Mouse (Mus musculus) limb, embryonic 11.5 days (tissue): ENCODE data around the gene Zfp473. TPM values are rescaled to one million over a fixed set of nuclear protein-coding genes. Genes with fewer than 3 reads are reported as not detected.
"Not testable (repeated sequence)": the region's sequence is repeated elsewhere in the genome, so short reads cannot be mapped to it uniquely, and the experiment has no call there.

ENCODE experiments used
- ATAC-seq: fragments of 200-750 bp; cut with Nextera tagmentation; 2 replicates; pipeline ENCODE4 v1.8.0; 2017; ENCODE audit warnings: low read depth; ENCODE audit not compliant: insufficient number of reproducible peaks, low FRiP score, low TSS enrichment
- DNase-seq: peaks from one replicate; pipeline ENCODE4 v3.0.0-alpha.2; 2015; ENCODE audit warnings: low spot score
- H3K27ac ChIP-seq: fragments of 300-500 bp; sonication (generic); replicated peaks from 2 replicates; pipeline ENCODE4 v1.5.1; 2014; ENCODE audit warnings: low read depth, mild to moderate bottlenecking, low read length
- H3K27me3 ChIP-seq: fragments of 300-500 bp; sonication (generic); 2 replicates; pipeline ENCODE4 v1.6.1; 2014; ENCODE audit warnings: mild to moderate bottlenecking, low read length, mixed read lengths; ENCODE audit not compliant: control insufficient read depth, insufficient read depth
- H3K36me3 ChIP-seq: fragments of 300-500 bp; sonication (generic); 2 replicates; pipeline ENCODE4 v1.6.1; 2014; ENCODE audit warnings: mild to moderate bottlenecking, low read length, moderate library complexity, mixed read lengths; ENCODE audit not compliant: control insufficient read depth, insufficient read depth
- H3K4me1 ChIP-seq: fragments of 300-500 bp; sonication (generic); 2 replicates; pipeline ENCODE4 v1.6.1; 2014; ENCODE audit warnings: low read length, mixed read lengths; ENCODE audit not compliant: control insufficient read depth, insufficient read depth
- H3K4me2 ChIP-seq: fragments of 300-500 bp; sonication (generic); 2 replicates; pipeline ENCODE4 v1.6.1; 2014; ENCODE audit warnings: low read depth, mild to moderate bottlenecking, moderate library complexity; ENCODE audit not compliant: severe bottlenecking
- H3K4me3 ChIP-seq: fragments of 300-500 bp; sonication (generic); 2 replicates; pipeline ENCODE4 v1.5.1; 2014; ENCODE audit warnings: low read depth, low read length
- H3K9ac ChIP-seq: fragments of 300-500 bp; sonication (generic); 2 replicates; pipeline ENCODE4 v1.6.1; 2014; ENCODE audit warnings: mild to moderate bottlenecking, low read length
- H3K9me3 ChIP-seq: fragments of 300-500 bp; sonication (generic); 2 replicates; pipeline ENCODE4 v1.6.1; 2016; ENCODE audit warnings: low read length; ENCODE audit not compliant: control insufficient read depth
- WGBS: fragments of 180-500 bp; shearing (Covaris S2); extraction: QIAGEN DNeasy Blood & Tissue Kit; methylation state at CpG from one replicate; pipeline ENCODE4 v1.1.7; 2014; 5-methylcytosine and 5-hydroxymethylcytosine counted together
- polyA plus RNA-seq: library from polyadenylated mRNA; unstranded; fragments of >200 nt; fragmentation: Nextera tagmentation; extraction: Ambion mirVana; gene quantifications from 2 replicates; pipeline ENCODE4 v1.2.1, GENCODE M21; 2014

Gene Zfp473
- polyA plus RNA-seq = 3.2 and 3.8 TPM in 2 replicates

DNA sequence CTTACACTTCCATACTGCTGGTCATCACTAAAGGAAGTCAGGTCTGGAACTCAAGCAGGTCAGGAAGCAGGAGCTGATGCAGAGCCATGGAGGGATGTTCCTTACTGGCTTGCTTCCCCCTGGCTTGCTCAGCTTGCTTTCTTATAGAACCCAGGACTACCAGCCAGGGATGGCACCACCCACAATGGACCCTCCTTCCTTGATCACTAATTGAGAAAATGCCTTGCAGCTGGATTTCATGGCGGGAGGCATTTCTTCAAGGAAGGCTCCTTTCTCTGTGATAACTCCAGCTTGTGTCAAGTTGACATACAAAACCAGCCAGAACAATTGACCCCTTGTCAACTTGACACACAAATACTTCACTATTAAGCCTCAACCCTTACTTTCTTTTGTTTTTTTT is at the start of gene Zfp473:
Gene Zfp473, minus strand, starts transcription at position 101 of the 400 bp plus-strand sequence.
- not testable (repeated sequence) for H3K4me2 ChIP-seq, H3K4me3 ChIP-seq, ATAC-seq, H3K9me3 ChIP-seq, DNase-seq, H3K4me1 ChIP-seq, H3K36me3 ChIP-seq, H3K9ac ChIP-seq, H3K27ac ChIP-seq, H3K27me3 ChIP-seq
- 56% methylated on average over 1 of the region's 1 CpGs for WGBS

DNA sequence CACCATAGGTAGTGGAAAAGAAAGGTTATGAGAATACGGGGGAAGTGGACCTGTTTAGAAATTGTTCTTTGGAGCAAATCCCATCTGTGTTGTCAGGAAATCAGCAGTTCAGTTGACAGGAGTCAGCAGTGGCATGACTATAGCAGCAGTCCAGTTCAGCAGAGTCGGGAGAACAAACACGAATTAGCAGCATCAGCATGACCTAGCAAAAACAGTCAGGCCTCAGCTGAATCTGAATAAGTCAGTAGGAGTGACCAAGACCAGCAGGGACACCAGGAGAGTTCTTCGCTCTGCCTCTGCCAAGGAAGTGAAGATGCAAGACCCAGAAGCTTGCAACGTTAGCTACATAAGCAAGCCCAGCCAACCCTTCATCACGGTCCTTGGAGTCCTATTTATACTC is 41.9 kb upstream of the Zfp473 start:
- WGBS = 84% methylated on average over 6 of the region's 6 CpGs
- H3K27ac ChIP-seq = no peak overlapping the region
- no peaks in the 10 kb centered on the region for H3K9me3 ChIP-seq
- H3K4me3 ChIP-seq = no peak overlapping the region
- no peak overlapping the region for H3K9ac ChIP-seq
- DNase-seq (no peak), ATAC-seq (no peak)
- H3K36me3 ChIP-seq = no peaks in the 10 kb centered on the region
- H3K4me2 ChIP-seq = no peak overlapping the region
- no peaks in the 10 kb centered on the region for H3K27me3 ChIP-seq
- no peaks in the 10 kb centered on the region for H3K4me1 ChIP-seq

DNA sequence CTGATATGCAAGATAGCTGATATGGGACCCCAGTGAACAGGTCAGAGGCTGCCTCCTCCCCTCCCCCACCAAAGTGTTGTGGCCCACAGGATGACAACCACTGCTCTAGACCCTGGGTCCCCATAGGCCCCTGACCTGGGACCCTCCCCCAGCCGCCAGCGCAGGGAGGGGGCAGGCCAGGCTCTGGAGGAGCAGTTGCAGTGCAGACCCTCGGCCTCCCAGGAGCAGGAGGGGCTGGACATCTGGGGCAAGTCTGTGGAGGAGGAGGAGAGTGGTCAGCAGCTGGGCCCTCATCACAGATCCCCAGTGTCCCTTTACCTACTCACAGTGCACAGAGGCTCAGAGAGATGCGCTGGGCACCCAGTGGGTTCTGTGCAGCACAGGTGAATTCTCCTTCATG is 39.2 kb upstream of the Zfp473 start:
- H3K36me3 ChIP-seq = no peaks in the 10 kb centered on the region
- ATAC-seq (no peak), DNase-seq (no peak)
- WGBS = 60% methylated on average over 4 of the region's 4 CpGs
- no peak overlapping the region for H3K4me3 ChIP-seq
- H3K4me2 ChIP-seq = no peak overlapping the region
- no peaks in the 10 kb centered on the region for H3K4me1 ChIP-seq
- H3K9ac ChIP-seq = no peak overlapping the region
- no peaks in the 10 kb centered on the region for H3K27me3 ChIP-seq
- no peak overlapping the region for H3K27ac ChIP-seq
- H3K9me3 ChIP-seq = no peaks in the 10 kb centered on the region

DNA sequence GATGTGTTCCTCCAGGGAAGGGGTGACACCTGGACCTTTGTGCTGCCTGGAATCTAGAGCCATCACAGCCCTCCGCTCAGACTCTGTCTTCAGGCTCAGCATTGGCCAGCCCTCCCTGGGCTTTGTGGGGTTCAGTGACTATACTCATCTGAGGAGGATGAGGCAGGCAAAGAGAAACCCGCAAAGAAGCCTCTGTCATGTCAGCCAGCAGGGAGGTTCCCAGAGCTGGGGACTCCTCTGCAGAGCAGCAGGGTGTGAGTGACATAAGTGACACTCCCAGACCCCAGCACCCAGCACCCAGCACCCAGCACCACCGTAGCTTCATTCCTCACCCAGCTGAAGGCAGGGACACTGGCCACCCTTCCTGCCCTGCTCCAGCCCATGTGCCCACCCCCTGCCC is 38.7 kb upstream of the Zfp473 start:
- ATAC-seq (no peak), DNase-seq (no peak)
- Histone ChIP-seq H3K9ac (no peak overlapping the region), H3K4me1 (no peaks in the 10 kb centered on the region), H3K27ac (no peak overlapping the region), H3K4me3 (no peak overlapping the region), H3K27me3 (no peaks in the 10 kb centered on the region), H3K36me3 (no peaks in the 10 kb centered on the region), H3K4me2 (no peak overlapping the region), H3K9me3 (no peaks in the 10 kb centered on the region)
- 78% methylated on average over 3 of the region's 3 CpGs for WGBS

DNA sequence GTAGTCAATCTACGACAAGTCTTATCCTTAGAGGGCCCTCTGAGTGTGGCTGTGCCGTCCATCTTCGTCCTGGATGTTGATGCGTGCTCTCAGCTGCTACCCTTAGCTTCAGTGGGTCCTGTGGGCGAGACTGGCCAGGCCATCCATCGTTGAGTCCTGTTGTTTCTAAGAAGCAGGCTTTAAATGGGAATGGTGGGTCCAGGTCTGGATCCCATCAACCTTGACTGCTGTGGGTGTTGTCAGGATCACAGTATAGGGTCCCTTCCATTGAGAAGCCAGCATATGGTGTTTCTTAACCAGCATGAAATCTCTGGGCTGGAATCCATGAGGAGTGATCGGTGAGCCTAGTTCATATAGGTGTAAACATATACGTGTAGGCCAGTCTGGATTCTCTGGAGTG is 29.3 kb upstream of the Zfp473 start:
- no peak overlapping the region for H3K9ac ChIP-seq
- H3K4me2 ChIP-seq = no peak overlapping the region
- ATAC-seq (no peak), DNase-seq (no peak)
- no peak overlapping the region for H3K27ac ChIP-seq
- H3K9me3 ChIP-seq = no peaks in the 10 kb centered on the region
- H3K36me3 ChIP-seq = peaks cover 5% of the 10 kb centered on the region; the same call in 1 of the 2 replicates
- no peaks in the 10 kb centered on the region for H3K4me1 ChIP-seq
- no peak overlapping the region for H3K4me3 ChIP-seq
- no peaks in the 10 kb centered on the region for H3K27me3 ChIP-seq
- 87% methylated on average over 8 of the region's 8 CpGs for WGBS

DNA sequence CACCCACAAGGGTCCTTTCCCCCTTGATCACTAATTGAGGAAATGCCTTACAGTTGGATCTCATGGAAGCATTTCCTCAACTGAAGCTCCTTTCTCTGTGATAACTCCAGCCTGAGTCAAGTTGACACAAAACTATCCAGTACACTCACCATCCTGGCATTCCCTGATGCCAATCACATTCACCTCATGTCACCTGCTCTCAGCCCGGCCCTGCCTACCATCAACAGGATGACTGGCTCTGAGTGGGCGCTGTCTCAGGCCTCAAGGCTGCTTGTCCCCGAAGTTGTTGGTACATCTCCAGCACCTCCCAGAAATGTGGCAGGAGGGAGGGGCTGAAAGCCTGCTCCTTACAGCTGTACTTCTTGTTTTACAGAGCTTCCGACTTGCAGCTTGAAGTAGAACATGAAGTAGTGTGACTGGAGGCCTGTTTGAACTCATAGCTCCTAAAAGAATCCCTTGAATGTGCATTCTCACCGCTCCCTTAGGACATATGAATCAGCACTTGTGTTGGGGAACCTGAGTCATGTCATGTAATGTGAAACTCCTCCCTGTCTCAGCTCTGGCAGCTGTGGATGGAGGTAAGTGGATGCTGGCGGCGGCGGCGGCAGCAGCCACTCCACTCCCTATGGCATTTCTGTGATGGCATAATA is 26.1 kb upstream of the Zfp473 start:
- no peak for ATAC-seq
- Histone ChIP-seq H3K4me2 (no peak overlapping the region), H3K4me1 (no peaks in the 10 kb centered on the region), H3K27me3 (no peaks in the 10 kb centered on the region), H3K9ac (no peak overlapping the region), H3K9me3 (no peaks in the 10 kb centered on the region), H3K27ac (no peak overlapping the region), H3K4me3 (no peak overlapping the region), H3K36me3 (peaks cover 5% of the 10 kb centered on the region; the same call in 1 of the 2 replicates)
- DNase-seq = no peak
- 89% methylated on average over 9 of the region's 9 CpGs for WGBS

DNA sequence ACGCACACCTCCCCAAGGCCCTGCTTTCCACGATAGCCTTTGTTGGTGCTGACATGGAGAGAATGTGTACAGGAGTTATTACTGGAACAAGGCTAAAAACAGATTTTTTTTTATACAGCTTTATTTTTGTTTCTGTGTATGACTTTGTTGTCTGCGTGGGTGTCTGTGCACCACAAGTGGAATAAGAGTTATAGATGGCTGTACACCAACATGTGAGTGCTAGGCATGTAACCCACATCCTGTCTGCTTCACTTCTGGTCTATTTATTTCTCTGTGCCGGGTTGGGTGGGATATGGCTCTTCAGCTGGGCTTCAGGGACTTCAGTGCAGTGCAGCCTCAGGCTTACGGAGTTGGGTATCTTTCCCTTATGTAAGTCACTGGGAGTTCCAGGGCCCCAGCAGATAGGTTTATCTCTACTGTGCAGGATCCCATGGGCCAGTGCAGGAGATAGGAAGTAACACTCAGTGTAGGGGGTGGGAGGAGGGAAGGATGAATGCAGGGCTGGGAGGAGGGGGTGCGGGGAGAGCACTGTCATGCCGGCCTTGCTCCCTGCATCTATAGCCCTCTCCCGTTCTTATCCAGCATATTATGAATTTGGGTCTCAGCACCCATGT is 21.8 kb upstream of the Zfp473 start:
- Histone ChIP-seq H3K27ac (no peak overlapping the region), H3K9ac (no peak overlapping the region), H3K4me3 (no peak overlapping the region), H3K36me3 (peaks cover 8% of the 10 kb centered on the region; the same call in 1 of the 2 replicates), H3K4me1 (no peaks in the 10 kb centered on the region), H3K4me2 (no peak overlapping the region), H3K9me3 (no peaks in the 10 kb centered on the region), H3K27me3 (no peaks in the 10 kb centered on the region)
- DNase-seq (no peak), ATAC-seq (no peak)
- WGBS = 92% methylated on average over 8 of the region's 8 CpGs

DNA sequence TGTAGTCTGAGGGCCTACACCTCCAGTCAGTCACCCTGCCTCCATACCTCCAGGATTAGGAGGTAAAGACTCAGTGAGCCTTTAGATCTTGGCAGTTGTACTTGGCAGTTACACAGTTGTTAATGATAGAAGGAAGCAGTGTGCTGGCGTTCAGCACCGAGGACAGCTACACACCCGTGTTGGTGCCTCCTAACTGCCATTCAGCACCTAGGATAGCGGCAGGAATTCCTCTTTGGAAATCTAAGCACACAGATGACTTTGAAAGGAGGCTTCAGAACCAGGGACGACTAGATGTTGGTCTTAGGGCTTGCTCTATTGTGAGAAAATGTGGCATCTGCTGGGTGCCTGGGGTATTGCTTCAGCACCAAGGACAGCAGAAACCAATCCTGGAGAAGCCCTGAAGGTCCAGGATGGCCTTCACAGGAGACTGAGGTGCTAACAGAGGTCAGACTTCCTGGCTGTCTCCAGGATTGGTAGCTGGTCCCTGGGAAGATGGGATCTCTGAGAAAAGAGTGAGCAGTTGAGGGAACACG is 19.3 kb upstream of the Zfp473 start:
- ATAC-seq = no peak

More for the DNA sequence above, 19.3 kb upstream of the Zfp473 start:
- WGBS = 14% methylated on average over 6 of the region's 6 CpGs
- Histone ChIP-seq H3K9ac (no peak overlapping the region), H3K36me3 (peaks cover 6% of the 10 kb centered on the region; the same call in 1 of the 2 replicates), H3K4me2 (no peak overlapping the region), H3K27me3 (no peaks in the 10 kb centered on the region), H3K27ac (no peak overlapping the region), H3K4me1 (no peaks in the 10 kb centered on the region), H3K4me3 (no peak overlapping the region), H3K9me3 (no peaks in the 10 kb centered on the region)
- peak; percentile 93 for DNase-seq
